In genomic region chr5:92849743-92850142, GRCm38 (mm10) we compare ENCODE assay signal across 23 mouse cellular contexts.
DNase-seq lines count a peak whose midpoint lies in the region; ATAC-seq lines count a peak whose summit lies in the region.
"Had no signal": no experiment of that assay in that cellular context is flagged by ENCODE, and none has a peak within 500 bp of the region (broad histone marks: within the 10 kb centered on the region; RNA-seq: fewer than 3 reads in every experiment).

No protein-coding gene starts in this region.

- H3K9ac ChIP-seq in neural tube, embryonic 15.5 days (replicated peaks) = no peak overlapping the region
- H3K9ac ChIP-seq: embryonic facial prominence, embryonic 12.5 days; forebrain, postnatal 0 days; hindbrain, embryonic 14.5 days; liver, postnatal 0 days had no signal

- H3K4me2 ChIP-seq in neural tube, embryonic 15.5 days = no peak overlapping the region
- H3K4me2 ChIP-seq: embryonic facial prominence, embryonic 12.5 days; hindbrain, embryonic 14.5 days; midbrain, embryonic 11.5 days had no signal

- 87% methylated on average over 6 of the region's 6 CpGs for WGBS in heart, embryonic 10.5 days
- 86% methylated on average over 6 of the region's 6 CpGs for WGBS in neural tube, embryonic 15.5 days

- H3K27me3 ChIP-seq in heart, embryonic 10.5 days (ENCODE audit: insufficient read depth, poor library complexity, severe bottlenecking) = no peaks in the 10 kb centered on the region
- no peaks in the 10 kb centered on the region for H3K27me3 ChIP-seq in neural tube, embryonic 15.5 days (replicated peaks)
- H3K27me3 ChIP-seq: embryonic facial prominence, embryonic 12.5 days had no signal

- DNase-seq in heart, postnatal 4 days = peak; percentile 18
- no peak for DNase-seq in heart, embryonic 10.5 days (ENCODE audit: low spot score)
- DNase-seq in 3T3-L1 (ENCODE audit: low read depth, low spot score) (peak; percentile 28), ES-CJ7 (ENCODE audit: low read depth, low spot score) (peak; percentile 67)
- peak; percentile 65 for DNase-seq in lung, postnatal 36 days
- DNase-seq in cerebellum, postnatal 36 days = no peak
- DNase-seq: adrenal gland, adult 2 months; cerebellum, adult 11-12 months; cerebellum, postnatal 10 days; forebrain, postnatal 0 days; gastrocnemius, postnatal 14 days; heart, postnatal 36 days; kidney, postnatal 25 days; liver, postnatal 0 days; right cerebral cortex, postnatal 14 days; thymus, postnatal 25 days had no signal

- H3K9me3 ChIP-seq in heart, embryonic 10.5 days = no peaks in the 10 kb centered on the region
- H3K9me3 ChIP-seq in neural tube, embryonic 15.5 days (replicated peaks) = no peaks in the 10 kb centered on the region
- H3K9me3 ChIP-seq: embryonic facial prominence, embryonic 12.5 days had no signal

- H3K4me1 ChIP-seq in heart, embryonic 10.5 days = 0 out of 2 replicates have a peak, but pooled peaks cover 2% of the 10 kb centered on the region
- peaks cover 5% of the 10 kb centered on the region; the same call in 1 of the 2 replicates for H3K4me1 ChIP-seq in neural tube, embryonic 15.5 days
- H3K4me1 ChIP-seq: embryonic facial prominence, embryonic 12.5 days had no signal

- no peak for ATAC-seq in neural tube, embryonic 15.5 days (ENCODE audit: low FRiP score)
- ATAC-seq: forebrain, postnatal 0 days; inflammation-experienced regulatory T-cells, adult 6 months; liver, postnatal 0 days had no signal

- no peak overlapping the region for H3K4me3 ChIP-seq in heart, embryonic 10.5 days
- H3K4me3 ChIP-seq in neural tube, embryonic 15.5 days (replicated peaks) = no peak overlapping the region
- H3K4me3 ChIP-seq: embryonic facial prominence, embryonic 12.5 days; heart, adult 2 months; layer of hippocampus, adult 2 months had no signal

- no peak overlapping the region for H3K27ac ChIP-seq in heart, embryonic 10.5 days
- H3K27ac ChIP-seq in neural tube, embryonic 15.5 days (replicated peaks) = no peak overlapping the region
- H3K27ac ChIP-seq: embryonic facial prominence, embryonic 12.5 days; heart, adult 2 months; hindbrain, embryonic 14.5 days; layer of hippocampus, adult 2 months had no signal

- H3K36me3 ChIP-seq in heart, embryonic 10.5 days = no peaks in the 10 kb centered on the region
- no peaks in the 10 kb centered on the region for H3K36me3 ChIP-seq in neural tube, embryonic 15.5 days
- H3K36me3 ChIP-seq: embryonic facial prominence, embryonic 12.5 days had no signal

Comparison
In these comparisons a context has a peak if more than half of its experiments do, and no peak if none do; other contexts are left out.
1. DNase-seq: peak in heart, postnatal 4 days (single experiment), 3T3-L1 (single experiment), ES-CJ7 (single experiment) and lung, postnatal 36 days (single experiment); none in heart, embryonic 10.5 days (single experiment) and cerebellum, postnatal 36 days (0 of 2).